Mouse (Mus musculus): Measurements from ENCODE around the gene Syngr2. TPM values are rescaled to one million over a fixed set of nuclear protein-coding genes. Genes with fewer than 3 reads are reported as not detected.
A peak's percentile ranks its signal among the peaks of the same experiment; 100 is the strongest.
"Not testable (repeated sequence)": the region's sequence is repeated elsewhere in the genome, so short reads cannot be mapped to it uniquely, and the experiment has no call there.

Gene Syngr2
- total RNA-seq, 2 experiments from 2014 or later: 112 TPM

DNA sequence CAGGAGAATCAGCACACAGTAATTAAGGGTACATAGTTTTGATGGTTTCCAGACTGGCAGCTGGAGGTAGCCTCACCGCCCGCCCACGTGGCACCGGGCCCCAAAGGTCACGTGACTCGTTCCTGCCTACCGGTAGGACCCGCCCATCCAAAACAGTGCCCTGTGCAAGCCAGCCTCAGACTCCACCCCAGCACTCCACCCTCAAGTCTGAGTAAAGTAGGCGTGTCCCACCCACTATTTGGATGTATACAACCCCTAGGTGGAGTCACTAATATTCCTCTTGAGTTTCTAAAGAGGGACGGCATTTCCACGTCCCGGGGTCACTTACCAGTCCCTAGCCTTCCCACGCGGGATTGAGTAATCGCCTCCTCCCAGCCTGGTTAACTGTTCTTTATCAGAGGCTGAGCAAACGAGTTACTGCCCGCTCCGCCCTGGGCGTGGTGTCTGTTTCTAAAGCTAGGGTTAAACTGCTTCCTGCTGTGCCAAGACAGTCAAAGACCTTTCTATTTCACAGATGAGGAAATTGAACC is 28.8 kb upstream of the Syngr2 start:
- DNase-seq: peak; percentile 88 to 94

DNA sequence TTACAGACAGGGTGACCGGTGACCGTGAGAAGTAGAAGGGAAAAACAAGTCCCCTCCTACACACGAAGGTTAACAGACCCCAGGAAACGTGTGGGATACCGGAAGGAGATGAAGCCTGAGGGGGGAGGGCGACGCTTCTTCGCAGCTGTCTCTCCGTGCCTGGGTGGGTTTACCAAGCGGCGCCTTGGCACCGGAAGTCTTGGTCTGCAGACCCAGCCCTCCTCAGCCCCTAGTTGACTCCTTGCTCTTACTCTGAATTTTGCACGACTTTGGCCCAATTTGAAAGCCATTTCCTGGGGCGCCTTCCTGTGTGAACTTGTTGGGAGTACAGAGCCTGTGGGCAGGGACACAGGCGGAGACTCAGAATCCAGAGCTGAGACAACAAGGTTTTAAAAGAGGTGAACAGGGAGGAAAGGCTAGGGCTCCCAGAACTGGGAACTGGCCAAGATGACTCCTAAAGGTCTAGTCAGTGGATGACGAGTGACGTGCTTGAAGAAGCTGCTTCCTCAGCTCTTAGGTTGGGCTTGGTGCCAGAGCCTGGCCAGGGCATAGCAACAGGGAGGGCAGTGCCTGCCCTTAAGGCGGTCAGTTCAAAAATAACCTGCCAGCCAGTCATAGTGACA is 28.2 kb upstream of the Syngr2 start:
- DNase-seq: peak; percentile 82 to 88

DNA sequence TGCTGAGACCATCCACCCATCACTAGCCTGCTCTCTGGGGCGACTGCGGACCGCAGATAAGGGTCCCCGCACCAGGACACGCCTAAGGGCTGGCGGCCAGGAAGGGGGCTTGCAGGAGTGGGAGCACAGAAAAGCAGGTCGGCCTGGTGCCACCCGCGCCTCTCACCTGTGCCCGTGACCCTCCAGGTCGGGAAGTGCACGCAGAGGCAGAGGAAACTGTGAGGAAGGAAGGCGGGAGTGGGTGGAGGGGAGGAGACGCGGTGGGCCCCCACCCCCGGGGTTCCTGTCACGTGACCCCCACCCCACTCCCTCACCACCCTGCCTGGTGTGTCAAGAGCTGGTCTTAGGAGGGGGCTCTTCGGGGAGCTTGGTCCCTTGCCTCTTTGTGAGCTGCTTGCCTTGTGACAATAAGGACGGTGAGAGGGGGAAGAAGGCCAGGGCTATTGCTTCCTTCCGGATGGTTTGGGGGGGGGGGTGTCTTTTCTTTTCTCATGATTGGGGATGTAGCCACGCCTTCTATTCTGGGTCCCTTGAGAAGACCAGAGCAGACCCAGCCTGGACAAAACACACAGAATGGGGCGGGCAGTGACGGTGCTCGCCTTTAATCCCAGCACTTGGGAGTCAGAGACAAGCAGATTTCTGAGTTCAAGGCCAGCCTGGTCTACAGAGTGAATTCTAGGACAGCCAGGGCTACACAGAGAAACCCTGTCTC is 27.3 kb upstream of the Syngr2 start, which contains the start of the genes Tmc8 and Tmc6:
Tmc8 (plus strand) TSS at position 84 of the 712 bp plus-strand sequence.
Tmc6 (minus strand) TSS at position 206 of the 712 bp plus-strand sequence.
- DNase-seq: peak; percentile 67 to 84

DNA sequence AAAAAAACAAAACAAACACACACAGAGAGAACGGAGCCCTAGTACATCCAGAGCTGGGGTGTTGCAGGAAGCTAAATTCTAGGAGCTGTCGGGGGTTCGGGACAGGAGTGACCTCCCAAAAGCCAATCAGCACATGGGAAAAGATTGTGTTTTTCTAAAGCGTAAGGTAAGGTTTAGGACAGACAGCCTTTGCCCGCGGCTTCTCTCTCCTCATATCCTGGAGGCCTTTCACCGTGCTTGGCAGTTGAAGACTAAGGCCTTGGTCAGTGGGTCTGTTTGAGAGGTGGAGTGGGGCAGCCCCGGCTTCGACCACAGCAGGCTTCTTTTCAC is 26.8 kb upstream of the Syngr2 start:
- DNase-seq: no peak

- DNase-seq: peak; percentile 67 to 68
These were observed 26.4 kb upstream of the Syngr2 start for GRCm38 (mm10) chr11:117783089-117783488.

DNA sequence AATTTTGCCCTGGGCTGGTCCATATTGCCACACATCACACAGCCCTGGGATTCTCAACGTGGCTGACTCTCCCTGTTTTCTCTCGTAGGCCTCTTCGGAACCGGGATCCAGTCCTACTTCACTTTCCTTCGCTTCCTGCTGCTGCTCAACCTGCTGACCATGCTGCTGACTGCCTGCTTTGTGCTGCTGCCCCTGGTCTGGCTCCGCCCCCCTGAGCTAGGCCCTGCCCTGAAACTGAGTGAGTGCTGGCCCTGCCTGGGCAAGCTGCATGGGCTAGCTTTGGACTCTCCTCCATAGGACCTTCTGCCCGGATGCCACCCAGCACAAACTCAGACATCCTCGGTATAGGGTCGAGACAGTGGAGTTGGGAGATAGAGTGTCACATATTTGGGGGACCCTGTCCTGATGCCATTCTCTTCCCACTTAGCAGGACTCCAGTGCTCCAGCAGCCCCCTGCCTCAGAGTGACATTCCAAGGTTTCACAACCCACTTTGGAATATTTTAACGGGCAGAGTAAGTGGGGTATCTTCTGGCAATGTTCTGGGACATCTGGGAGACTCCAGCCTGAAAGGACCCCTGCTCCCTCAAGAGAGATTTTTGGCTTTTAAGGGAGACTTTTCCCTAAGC is 25.7 kb upstream of the Syngr2 start:
- DNase-seq: peak; percentile 51 to 55

- peak; percentile 63 to 71 for DNase-seq
These were observed 23.2 kb upstream of the Syngr2 start for GRCm38 (mm10) chr11:117786294-117786693.

DNA sequence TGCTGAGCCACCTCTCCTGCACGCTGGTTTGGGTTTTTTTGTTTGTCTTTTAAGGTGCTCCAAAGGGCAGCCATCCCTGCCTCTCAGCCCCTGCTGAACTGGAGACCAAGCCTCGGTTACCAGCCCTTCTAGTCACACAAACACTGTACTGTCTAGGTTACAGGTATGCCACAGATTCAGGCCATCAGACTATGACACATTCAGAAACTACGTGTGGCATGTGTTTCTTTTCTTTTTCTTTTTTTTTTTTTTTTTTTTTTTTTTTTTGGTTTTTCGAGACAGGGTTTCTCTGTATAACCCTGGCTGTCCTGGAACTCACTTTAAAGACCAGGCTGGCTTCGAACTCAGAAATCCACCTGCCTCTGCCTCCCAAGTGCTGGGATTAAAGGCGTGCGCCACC is 21.0 kb upstream of the Syngr2 start:
- DNase-seq: not testable (repeated sequence)

- DNase-seq: peak; percentile 74 to 84
These were observed 19.2 kb upstream of the Syngr2 start for GRCm38 (mm10) chr11:117790286-117790685.

DNA sequence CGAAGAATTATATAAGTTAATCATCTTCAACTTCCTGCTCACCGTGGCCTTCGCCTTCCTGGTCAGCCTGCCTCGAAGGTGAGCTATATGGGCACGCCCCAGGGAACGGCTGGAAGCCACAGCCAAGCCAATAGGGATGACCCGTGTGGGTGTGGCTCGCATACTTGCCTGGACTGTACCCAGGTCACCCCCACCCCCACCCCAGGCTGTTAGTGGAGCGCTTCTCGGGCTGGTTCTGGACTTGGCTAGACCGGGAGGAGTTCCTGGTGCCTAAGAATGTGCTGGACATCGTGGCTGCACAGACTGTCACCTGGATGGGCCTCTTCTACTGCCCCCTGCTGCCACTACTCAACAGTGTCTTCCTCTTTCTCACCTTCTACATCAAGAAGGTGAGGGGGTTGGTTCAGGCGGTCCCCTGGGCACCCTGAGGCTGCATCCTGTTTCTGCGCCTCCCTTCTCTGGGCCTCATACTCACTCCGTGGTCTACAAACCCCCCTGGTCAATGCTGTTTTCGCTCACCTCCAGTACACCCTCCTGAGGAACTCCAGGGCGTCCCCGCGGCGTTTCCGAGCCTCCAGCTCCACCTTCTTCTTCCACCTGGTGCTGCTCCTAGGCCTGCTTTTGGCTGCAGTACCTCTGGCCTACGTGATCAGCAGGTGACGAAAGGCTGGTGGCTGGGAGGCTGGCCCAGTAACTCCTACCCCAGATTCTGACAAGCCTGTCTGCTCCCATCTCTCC is 18.6 kb upstream of the Syngr2 start:
- DNase-seq: peak in 1 of 2 experiments; percentile 29

DNA sequence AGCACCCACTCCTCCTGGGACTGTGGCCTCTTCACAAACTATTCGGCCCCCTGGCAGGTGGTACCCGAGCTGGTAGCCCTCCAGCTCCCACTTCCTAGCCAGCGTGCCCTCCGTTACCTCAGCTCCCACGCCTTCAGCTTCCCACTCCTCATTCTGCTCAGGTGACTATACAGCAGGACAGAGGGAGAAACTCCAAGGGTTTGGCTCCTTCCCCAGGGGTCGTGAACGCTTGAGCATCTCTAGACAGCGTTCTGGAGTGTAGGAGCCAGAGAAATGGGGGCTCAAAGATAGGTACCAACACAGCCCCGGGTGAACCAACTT is 18.1 kb upstream of the Syngr2 start:
- DNase-seq: no peak

GRCm38 (mm10) chr11:117792281-117792888 is 17.1 kb upstream of the Syngr2 start:
- peak in 1 of 2 experiments; percentile 57 for DNase-seq

- DNase-seq: no peak
These were observed 15.4 kb upstream of the Syngr2 start for GRCm38 (mm10) chr11:117794035-117794551.

DNA sequence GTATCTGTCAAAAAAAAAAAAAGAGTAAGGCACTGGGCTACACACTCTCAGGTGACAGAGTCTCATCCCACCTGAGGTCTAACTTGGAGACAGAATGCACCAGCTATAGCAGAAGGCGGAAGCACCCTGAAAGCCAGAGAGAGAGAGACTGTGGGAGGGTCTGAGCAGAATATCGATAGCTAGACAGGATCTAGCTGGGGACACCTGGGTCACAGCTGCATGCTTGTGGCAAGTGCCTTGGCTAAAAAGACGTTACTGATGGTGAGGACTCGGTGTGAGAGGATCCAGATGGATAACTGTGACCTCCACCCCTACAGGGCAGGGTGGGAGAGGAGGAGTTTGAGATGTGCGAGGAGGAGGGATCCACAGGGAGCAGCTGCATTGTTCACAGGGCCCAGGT is 12.5 kb upstream of the Syngr2 start:
- DNase-seq: no peak

GRCm38 (mm10) chr11:117797511-117798159 is 11.8 kb upstream of the Syngr2 start, which contains the start of gene 6030468B19Rik:
TSS of gene 6030468B19Rik (plus strand) at chr11:117797660.
- no peak for DNase-seq

DNA sequence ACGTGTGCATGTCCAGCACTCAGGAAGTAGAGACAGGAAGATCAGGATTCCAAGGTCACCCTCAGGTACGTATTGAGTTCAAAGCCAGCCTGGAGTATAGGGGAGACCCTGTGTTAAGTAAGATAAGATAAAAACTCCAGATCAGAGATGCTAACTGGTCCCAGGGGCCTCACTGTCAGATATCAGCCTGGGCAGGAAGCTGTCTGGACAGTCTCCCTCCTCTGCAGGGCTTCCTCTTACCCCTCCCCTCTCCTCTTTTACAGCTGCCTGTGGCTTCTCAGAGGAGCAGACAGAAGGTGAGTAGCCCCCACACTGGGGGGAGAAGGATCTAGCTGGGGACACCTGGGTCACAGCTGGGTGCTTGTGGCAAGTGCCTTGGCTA is 11.3 kb upstream of the Syngr2 start:
- DNase-seq: no peak

- peak in 1 of 2 experiments; percentile 22 for DNase-seq
These were observed 10.3 kb upstream of the Syngr2 start for GRCm38 (mm10) chr11:117799174-117799573.

- DNase-seq: no peak
These were observed 9.4 kb upstream of the Syngr2 start for GRCm38 (mm10) chr11:117800038-117800437.

DNA sequence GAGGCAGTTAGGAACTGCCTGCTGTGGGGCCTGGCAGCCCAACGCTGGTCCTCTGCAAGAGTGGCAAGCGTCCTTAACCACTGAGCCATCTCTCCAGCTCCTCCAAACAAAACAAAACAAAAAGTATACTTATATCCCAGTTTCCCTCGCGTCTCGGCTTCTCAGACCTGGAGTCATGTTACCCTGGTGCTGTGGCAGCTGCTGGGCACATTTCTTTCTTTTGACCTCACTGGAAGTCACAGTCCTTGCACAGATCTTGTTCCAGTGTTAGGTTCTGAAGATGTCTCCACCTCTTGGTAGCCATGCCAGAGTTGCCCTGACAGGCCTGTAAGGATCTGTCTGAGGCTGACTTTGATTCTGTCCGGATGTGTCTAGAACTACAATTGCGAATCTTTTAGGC is 7.8 kb upstream of the Syngr2 start:
- no peak for DNase-seq

- no peak for DNase-seq
These were observed 6.2 kb upstream of the Syngr2 start for GRCm38 (mm10) chr11:117803166-117803688.

DNA sequence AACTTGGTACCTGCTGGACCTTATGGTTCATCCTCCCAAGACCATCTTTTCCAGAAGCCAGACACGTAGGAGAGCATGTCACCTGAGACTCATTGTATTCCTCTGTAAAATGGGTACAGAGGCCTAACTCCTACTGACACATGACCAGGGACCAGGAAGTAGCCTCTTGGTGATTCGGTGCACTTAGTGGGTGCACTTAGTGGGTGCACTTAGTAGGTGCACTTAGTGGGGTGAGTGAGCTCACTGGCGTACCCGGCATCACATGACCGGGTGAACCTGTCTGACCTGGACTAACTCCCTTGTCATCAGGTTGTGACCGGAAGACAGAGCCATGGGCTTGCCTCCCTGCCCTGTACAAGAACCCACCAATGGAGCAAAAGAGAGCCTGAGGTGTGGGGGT is 2.7 kb upstream of the Syngr2 start:
- DNase-seq: no peak
